Mouse (Mus musculus) left cerebral cortex, postnatal 14 days (tissue): ENCODE measurements at regions not wholly inside any gene's neighbourhood (a gene's known extent, or its start where the extent isn't known, plus 50 kb on each side); places are given as distances from the start of the nearest gene placed in this dataset.
A peak's percentile ranks its signal among the peaks of the same experiment; 100 is the strongest.

ENCODE experiments used
- DNase-seq, 2 experiments: peaks; one replicate each; pipeline ENCODE4 v3.0.0; 2021 to 2022; ENCODE audit warnings: low spot score in 2 of 2, mixed read lengths in 1 of 2
- intact Hi-C: fragments of 180-260 bp; cut with DNase I; formaldehyde crosslinking; loops from one replicate; pipeline ENCODE4 v1.15.1; 2025

- no peak for DNase-seq
These were observed 57.6 kb upstream of the D1Pas1 start for GRCm38 (mm10) chr1:186909518-186910105.

GRCm38 (mm10) chr1:186909073-186909472, 58.1 kb upstream of the D1Pas1 start:
- intact Hi-C loops = no loop called here
- DNase-seq = no peak

More at GRCm38 (mm10) chr1:186909518-186910105, 57.6 kb upstream of the D1Pas1 start:
- intact Hi-C loops = no loop called here

- DNase-seq = no peak
- intact Hi-C loops = no loop called here
These were observed 59.6 kb upstream of the D1Pas1 start for GRCm38 (mm10) chr1:186907409-186908170.

GRCm38 (mm10) chr1:186905942-186906341, 61.3 kb upstream of the D1Pas1 start:
- DNase-seq = no peak
- intact Hi-C loops = no loop called here

GRCm38 (mm10) chr1:186901548-186901947, 65.7 kb upstream of the D1Pas1 start:
- no peak for DNase-seq
- intact Hi-C loops = no loop called here

- intact Hi-C loops = no loop called here
- DNase-seq = no peak
These were observed 69.0 kb upstream of the D1Pas1 start for GRCm38 (mm10) chr1:186898203-186898602.

- intact Hi-C loops = no loop called here
- no peak for DNase-seq
These were observed 77.7 kb upstream of the D1Pas1 start for GRCm38 (mm10) chr1:186889584-186889852.

GRCm38 (mm10) chr1:186888767-186889583, 78.2 kb upstream of the D1Pas1 start:
- peak in 1 of 2 experiments; percentile 1 for DNase-seq
- intact Hi-C loops = no loop called here

GRCm38 (mm10) chr1:186887127-186887526, 80.1 kb upstream of the D1Pas1 start:
- no peak for DNase-seq
- intact Hi-C loops = no loop called here

- DNase-seq = no peak
- intact Hi-C loops = no loop called here
These were observed 86.8 kb upstream of the D1Pas1 start for GRCm38 (mm10) chr1:186880391-186880790.

- intact Hi-C loops = no loop called here
- no peak for DNase-seq
These were observed 106.4 kb upstream of the D1Pas1 start for GRCm38 (mm10) chr1:186860608-186861444.

GRCm38 (mm10) chr1:186858285-186858684, 108.9 kb upstream of the D1Pas1 start:
- DNase-seq = no peak
- intact Hi-C loops = no loop called here

- intact Hi-C loops = no loop called here
- no peak for DNase-seq
These were observed 106.4 kb upstream of the Rrp15 start for GRCm38 (mm10) chr1:186855474-186856036.

GRCm38 (mm10) chr1:186845256-186845655, 96.1 kb upstream of the Rrp15 start:
- intact Hi-C loops = no loop called here
- DNase-seq = no peak

- intact Hi-C loops = loop anchor here (5.0 to 10.0 kb wide), 2 partner anchors 198 to 301 kb away; no protein-coding TSS in a partner anchor
- DNase-seq = peak in 1 of 2 experiments; percentile 18
These were observed 85.0 kb upstream of the Rrp15 start for GRCm38 (mm10) chr1:186833896-186834800.

GRCm38 (mm10) chr1:186833441-186833895, 84.3 kb upstream of the Rrp15 start:
- intact Hi-C loops = loop anchor here (5.0 to 10.0 kb wide), 2 partner anchors 199 to 301 kb away; no protein-coding TSS in a partner anchor
- DNase-seq = no peak

- DNase-seq = peak; percentile 52 to 69
- intact Hi-C loops = loop anchor here (10.0 kb wide), 1 partner anchor 1147 kb away; no protein-coding TSS in a partner anchor
These were observed 78.6 kb upstream of the Rrp15 start for GRCm38 (mm10) chr1:186827773-186828172.
